In the genomic region with DNA sequence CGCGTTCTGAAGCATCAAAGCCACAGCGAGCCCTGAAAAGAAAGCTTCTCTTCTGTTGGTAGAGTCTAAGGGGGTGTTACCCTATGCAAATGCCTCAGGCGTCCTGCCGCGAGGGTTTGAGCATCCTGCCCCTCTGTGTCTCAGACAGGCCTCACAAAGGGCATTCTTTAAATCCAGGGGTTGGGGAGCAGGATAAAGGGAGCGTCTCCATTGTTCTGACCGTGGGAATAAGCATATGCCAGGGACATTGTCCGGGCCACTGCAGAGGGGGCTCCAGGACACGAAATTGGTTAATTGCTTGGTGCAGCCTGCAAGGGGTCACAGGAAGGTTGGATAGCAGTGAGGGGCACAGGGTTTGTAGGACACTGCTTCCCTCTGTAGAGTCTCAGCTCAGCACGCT, we compare ENCODE assay signal across 9 mouse cellular contexts.
A peak's percentile ranks its signal among the peaks of the same experiment; 100 is the strongest.
DNase-seq lines count a peak whose midpoint lies in the region; ATAC-seq and TF ChIP-seq lines count a peak whose summit lies in the region.
"Had no signal": no experiment of that assay in that cellular context is flagged by ENCODE, and none has a peak within 500 bp of the region (broad histone marks: within the 10 kb centered on the region; RNA-seq: fewer than 3 reads in every experiment).

No protein-coding gene starts in this region.

- H3K4me1 ChIP-seq in kidney, postnatal 0 days (replicated peaks; ENCODE audit: insufficient read depth, low read length) = peaks cover 12% of the 10 kb centered on the region; the same call in 1 of the 2 replicates
- H3K4me1 ChIP-seq in embryonic facial prominence, embryonic 12.5 days = peaks cover under 1% of the 10 kb centered on the region; the same call in 1 of the 2 replicates
- H3K4me1 ChIP-seq in limb, embryonic 11.5 days (ENCODE audit: control insufficient read depth, insufficient read depth, low read length) = peaks cover 8% of the 10 kb centered on the region; the same call in 1 of the 2 replicates
- H3K4me1 ChIP-seq in neural tube, embryonic 15.5 days = peaks cover 20% of the 10 kb centered on the region
- H3K4me1 ChIP-seq in cerebellum, adult 2 months (ENCODE audit: control insufficient read depth, insufficient read depth, low read length) = no peaks in the 10 kb centered on the region

- TF ChIP-seq CTCF in kidney, postnatal 0 days (IDR thresholded peaks at IDR 0.05; ENCODE audit: low read depth) = no peak
- TF ChIP-seq CTCF in cerebellum, adult 2 months (IDR thresholded peaks at IDR 0.05; ENCODE audit: borderline replicate concordance, insufficient read depth, low read depth, low read length) = no peak

- no peak for ATAC-seq in kidney, postnatal 0 days (replicated peaks; ENCODE audit: low FRiP score, low read depth)
- peak; percentile 76 for ATAC-seq in embryonic facial prominence, embryonic 12.5 days (ENCODE audit: insufficient number of reproducible peaks, insufficient read depth, low FRiP score, low TSS enrichment)
- ATAC-seq in limb, embryonic 11.5 days (ENCODE audit: insufficient number of reproducible peaks, low FRiP score, low TSS enrichment, low read depth) = no peak
- no peak for ATAC-seq in neural tube, embryonic 15.5 days (ENCODE audit: low FRiP score)

- no peak overlapping the region for H3K4me3 ChIP-seq in kidney, postnatal 0 days (replicated peaks; ENCODE audit: low read depth, low read length)
- H3K4me3 ChIP-seq in embryonic facial prominence, embryonic 12.5 days = no peak overlapping the region
- H3K4me3 ChIP-seq in limb, embryonic 11.5 days (ENCODE audit: low read depth, low read length) = no peak overlapping the region
- H3K4me3 ChIP-seq in neural tube, embryonic 15.5 days (replicated peaks) = 0 out of 2 replicates have a peak overlapping the region, but pooled peaks have one; percentile 8
- no peak overlapping the region for H3K4me3 ChIP-seq in cerebellum, adult 2 months (replicated peaks; ENCODE audit: insufficient read depth, low read depth, low read length)

- WGBS in kidney, postnatal 0 days = 13% methylated on average over 11 of the region's 11 CpGs
- WGBS in embryonic facial prominence, embryonic 12.5 days = 5% methylated on average over 11 of the region's 11 CpGs
- 3% methylated on average over 11 of the region's 11 CpGs for WGBS in limb, embryonic 11.5 days
- 4% methylated on average over 11 of the region's 11 CpGs for WGBS in neural tube, embryonic 15.5 days
- WGBS in cerebellum, adult 2 months = 19% methylated on average over 11 of the region's 11 CpGs

- 0 out of 2 replicates have a peak overlapping the region, but pooled peaks have one; percentile 40 for H3K9ac ChIP-seq in kidney, postnatal 0 days (ENCODE audit: low read depth, low read length)
- 0 out of 2 replicates have a peak overlapping the region, but pooled peaks have one; percentile 7 for H3K9ac ChIP-seq in embryonic facial prominence, embryonic 12.5 days
- peak overlapping the region; percentile 9; the same call in 1 of the 2 replicates for H3K9ac ChIP-seq in limb, embryonic 11.5 days (ENCODE audit: low read length)
- H3K9ac ChIP-seq in neural tube, embryonic 15.5 days (replicated peaks) = no peak overlapping the region

- peak; percentile 24 for DNase-seq in kidney, postnatal 0 days (ENCODE audit: low spot score)
- no peak for DNase-seq in kidney, adult 8-10 months
- peak; percentile 59 for DNase-seq in limb, embryonic 11.5 days (ENCODE audit: low spot score)
- no peak for DNase-seq in cerebellum, adult 2 months
- DNase-seq in left cerebral cortex, adult 9 months (ENCODE audit: low spot score in 2 of 2) = no peak
- no peak for DNase-seq in adrenal gland, postnatal 10 days

- no peak for TF ChIP-seq POLR2A in cerebellum, adult 2 months (IDR thresholded peaks at IDR 0.05; ENCODE audit: borderline replicate concordance, insufficient read depth, low read length)

- H3K27ac ChIP-seq in kidney, postnatal 0 days = no peak overlapping the region
- H3K27ac ChIP-seq in embryonic facial prominence, embryonic 12.5 days = no peak overlapping the region
- no peak overlapping the region for H3K27ac ChIP-seq in limb, embryonic 11.5 days (replicated peaks; ENCODE audit: low read depth, low read length)
- H3K27ac ChIP-seq in neural tube, embryonic 15.5 days (replicated peaks) = no peak overlapping the region
- no peak overlapping the region for H3K27ac ChIP-seq in cerebellum, adult 2 months (ENCODE audit: insufficient read depth, low read length)

- H3K9me3 ChIP-seq in kidney, postnatal 0 days (replicated peaks; ENCODE audit: low read length) = no peaks in the 10 kb centered on the region
- no peaks in the 10 kb centered on the region for H3K9me3 ChIP-seq in embryonic facial prominence, embryonic 12.5 days
- no peaks in the 10 kb centered on the region for H3K9me3 ChIP-seq in limb, embryonic 11.5 days (ENCODE audit: control insufficient read depth, low read length)
- H3K9me3 ChIP-seq in neural tube, embryonic 15.5 days (replicated peaks) = no peaks in the 10 kb centered on the region

- no peaks in the 10 kb centered on the region for H3K36me3 ChIP-seq in kidney, postnatal 0 days (ENCODE audit: insufficient read depth, low read length)
- H3K36me3 ChIP-seq in embryonic facial prominence, embryonic 12.5 days = no peaks in the 10 kb centered on the region
- H3K36me3 ChIP-seq in limb, embryonic 11.5 days (ENCODE audit: control insufficient read depth, insufficient read depth, low read length) = no peaks in the 10 kb centered on the region
- no peaks in the 10 kb centered on the region for H3K36me3 ChIP-seq in neural tube, embryonic 15.5 days

- H3K4me2 ChIP-seq in kidney, postnatal 0 days (ENCODE audit: low read length) = peak overlapping the region; percentile 46
- peak overlapping the region; percentile 30 for H3K4me2 ChIP-seq in embryonic facial prominence, embryonic 12.5 days (replicated peaks)
- H3K4me2 ChIP-seq in limb, embryonic 11.5 days (ENCODE audit: low read depth, severe bottlenecking) = peak overlapping the region; percentile 37
- H3K4me2 ChIP-seq in neural tube, embryonic 15.5 days = peak overlapping the region; percentile 41

- no peaks in the 10 kb centered on the region for H3K27me3 ChIP-seq in kidney, postnatal 0 days (ENCODE audit: insufficient read depth, low read length)
- no peaks in the 10 kb centered on the region for H3K27me3 ChIP-seq in embryonic facial prominence, embryonic 12.5 days
- H3K27me3 ChIP-seq in limb, embryonic 11.5 days (ENCODE audit: control insufficient read depth, insufficient read depth, low read length) = no peaks in the 10 kb centered on the region
- no peaks in the 10 kb centered on the region for H3K27me3 ChIP-seq in neural tube, embryonic 15.5 days (replicated peaks)
- H3K27me3 ChIP-seq in cerebellum, adult 2 months (ENCODE audit: control insufficient read depth, insufficient read depth, low read length) = no peaks in the 10 kb centered on the region
- H3K27me3 ChIP-seq: Patski had no signal

Comparison
In these comparisons a context has a peak if more than half of its experiments do, and no peak if none do; other contexts are left out.
1. DNase-seq: peak in kidney, postnatal 0 days (single experiment) and limb, embryonic 11.5 days (single experiment); none in kidney, adult 8-10 months (0 of 2), cerebellum, adult 2 months (0 of 2), left cerebral cortex, adult 9 months (0 of 2) and adrenal gland, postnatal 10 days (single experiment).
2. Peak in every context shown above with its lines, with median percentiles within 50 percentile points of each other: H3K4me2 ChIP-seq.